Mouse (Mus musculus) CD4-positive, CD25-positive, alpha-beta regulatory T cell, adult 4 months (primary cell): Measurements from ENCODE around the gene Ap4e1. TPM values are rescaled to one million over a fixed set of nuclear protein-coding genes. Genes with fewer than 3 reads are reported as not detected.

Experiments
- ATAC-seq: one replicate; pipeline ENCODE4 v1.8.0; 2017
- polyA plus RNA-seq, 2 experiments: library from polyadenylated mRNA; unstranded; fragments of 100-300 nt; shearing (Covaris generic); gene quantifications; one replicate each; pipeline ENCODE4 v1.2.1; 2017

Ap4e1 gene
- 10 to 100 TPM; 11.6 to 16.3 TPM for polyA plus RNA-seq

DNA sequence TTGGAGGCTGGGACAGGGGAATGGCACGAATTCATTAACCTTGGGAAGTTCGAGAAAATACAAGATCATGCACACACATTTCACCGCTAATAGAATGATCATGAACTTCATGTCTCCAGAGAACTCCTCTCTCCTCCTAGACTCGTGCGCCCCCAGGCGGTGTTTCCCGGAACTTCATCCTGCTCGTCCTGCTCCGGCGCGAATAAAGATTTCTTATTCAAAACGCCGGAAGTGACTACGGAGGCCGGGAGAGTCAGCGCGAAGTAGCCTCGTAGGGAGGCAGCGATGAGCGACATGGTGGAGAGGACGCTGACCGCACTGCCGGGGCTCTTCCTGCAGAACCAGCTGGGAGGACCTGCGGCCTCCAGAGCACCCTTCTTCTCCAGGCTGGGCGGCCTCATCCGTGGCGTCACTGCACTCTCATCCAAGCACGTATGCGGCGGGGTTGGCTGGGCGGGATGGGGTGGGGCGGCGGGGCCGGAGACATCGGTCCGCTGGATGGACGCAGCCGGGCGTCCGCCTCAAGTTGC is at the start of gene Ap4e1:
Gene Ap4e1 (plus strand): TSS at position 249 of the 530 bp plus-strand sequence.
- peak; percentile 87 for ATAC-seq

DNA sequence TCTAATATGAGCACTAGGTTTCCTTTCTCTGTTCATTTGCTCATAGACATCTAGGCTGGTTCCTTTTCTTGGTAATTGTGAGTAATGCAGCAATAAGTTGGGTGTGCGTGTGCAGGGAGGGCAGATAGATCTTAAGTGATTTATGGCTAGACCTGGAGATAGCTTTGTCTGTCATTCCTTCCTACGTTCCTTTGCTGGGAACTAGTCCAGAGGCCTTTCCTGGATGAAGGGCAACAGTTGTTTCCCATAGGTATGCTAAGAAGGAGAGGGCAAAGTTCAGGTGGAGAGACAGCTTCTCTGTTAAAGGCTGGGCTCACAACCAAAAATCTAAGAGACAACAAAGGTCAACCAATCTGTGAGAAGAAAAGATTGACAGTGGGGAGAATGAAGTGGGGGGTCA is 46.8 kb upstream of the Ap4e1 start:
- no peak for ATAC-seq

DNA sequence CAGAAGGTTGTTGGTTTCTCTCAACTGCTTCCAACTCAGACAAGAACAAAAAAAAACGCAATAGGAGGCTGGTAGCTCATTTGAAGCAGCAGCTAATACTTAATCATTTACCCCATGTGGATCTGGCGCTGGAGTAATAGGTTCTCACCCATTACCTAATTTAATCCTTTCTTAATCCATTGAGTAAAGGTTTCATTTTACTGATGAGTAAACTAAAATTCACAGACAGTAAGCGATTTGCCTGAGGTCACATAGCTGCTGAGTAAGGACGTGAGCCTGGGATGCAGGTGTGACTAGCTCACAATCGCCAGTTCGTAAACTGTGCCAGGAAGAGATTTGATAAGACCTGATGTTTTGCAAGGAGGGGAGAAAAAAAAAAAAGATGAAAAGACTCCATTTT is 31.1 kb upstream of the Ap4e1 start:
- no peak for ATAC-seq

DNA sequence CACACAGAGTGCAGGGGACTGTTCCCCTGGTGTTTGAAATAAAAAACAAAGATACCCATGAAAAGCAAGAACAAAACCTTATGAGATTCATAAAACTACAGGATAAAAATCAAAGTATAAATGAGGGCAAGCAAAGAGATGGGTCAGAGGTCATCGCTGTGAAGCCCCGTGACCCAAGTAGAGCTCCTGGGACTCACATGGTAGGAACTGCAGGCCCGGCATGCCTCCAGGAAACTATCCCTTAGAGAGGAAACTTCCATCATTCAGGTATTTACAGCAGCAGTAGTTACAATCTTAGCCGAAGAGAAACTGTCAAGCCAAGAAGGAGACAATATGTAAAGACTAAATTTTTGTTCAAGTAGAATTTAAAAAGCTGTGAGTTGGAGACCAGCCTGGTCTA is 25.3 kb upstream of the Ap4e1 start:
- no peak for ATAC-seq

DNA sequence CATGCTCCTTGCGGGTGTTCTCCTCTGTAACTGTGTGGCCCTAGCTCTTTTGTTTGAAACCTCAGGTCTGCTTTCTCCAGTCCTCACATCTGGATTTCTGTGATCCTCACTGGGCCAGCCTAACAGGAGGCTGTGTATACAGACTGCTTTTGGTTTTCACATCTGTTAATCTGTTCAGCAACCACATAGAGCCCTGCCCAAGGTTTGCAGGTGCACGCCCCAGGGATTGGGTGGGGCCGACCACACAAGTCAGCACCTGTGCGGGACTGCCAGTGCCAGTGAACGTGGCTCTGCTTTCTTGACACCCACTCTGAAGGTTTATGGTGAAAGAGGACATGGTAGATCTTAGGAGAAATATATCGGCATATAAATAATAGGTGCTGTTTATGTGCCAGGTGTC is 18.6 kb upstream of the Ap4e1 start:
- no peak for ATAC-seq

DNA sequence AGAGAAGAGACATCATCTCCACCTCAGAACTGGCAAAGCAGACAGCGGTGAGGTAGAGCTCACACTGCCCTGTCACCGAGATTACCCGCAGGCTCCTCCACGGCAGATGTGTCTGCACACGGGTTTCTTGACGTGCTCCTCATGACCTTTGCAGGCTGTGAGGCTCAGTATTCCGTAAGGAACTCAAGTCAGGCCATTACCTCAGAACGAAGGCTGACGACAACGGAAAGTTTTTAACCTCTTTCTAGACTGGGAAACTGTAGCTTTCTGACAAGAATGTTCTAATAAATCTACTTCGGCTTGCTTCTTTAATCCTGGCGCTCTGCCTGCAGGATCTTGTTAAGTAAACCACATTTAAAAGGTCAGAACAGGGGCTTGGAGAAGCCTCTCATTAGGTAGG is 15.8 kb upstream of the Ap4e1 start:
- no peak for ATAC-seq

DNA sequence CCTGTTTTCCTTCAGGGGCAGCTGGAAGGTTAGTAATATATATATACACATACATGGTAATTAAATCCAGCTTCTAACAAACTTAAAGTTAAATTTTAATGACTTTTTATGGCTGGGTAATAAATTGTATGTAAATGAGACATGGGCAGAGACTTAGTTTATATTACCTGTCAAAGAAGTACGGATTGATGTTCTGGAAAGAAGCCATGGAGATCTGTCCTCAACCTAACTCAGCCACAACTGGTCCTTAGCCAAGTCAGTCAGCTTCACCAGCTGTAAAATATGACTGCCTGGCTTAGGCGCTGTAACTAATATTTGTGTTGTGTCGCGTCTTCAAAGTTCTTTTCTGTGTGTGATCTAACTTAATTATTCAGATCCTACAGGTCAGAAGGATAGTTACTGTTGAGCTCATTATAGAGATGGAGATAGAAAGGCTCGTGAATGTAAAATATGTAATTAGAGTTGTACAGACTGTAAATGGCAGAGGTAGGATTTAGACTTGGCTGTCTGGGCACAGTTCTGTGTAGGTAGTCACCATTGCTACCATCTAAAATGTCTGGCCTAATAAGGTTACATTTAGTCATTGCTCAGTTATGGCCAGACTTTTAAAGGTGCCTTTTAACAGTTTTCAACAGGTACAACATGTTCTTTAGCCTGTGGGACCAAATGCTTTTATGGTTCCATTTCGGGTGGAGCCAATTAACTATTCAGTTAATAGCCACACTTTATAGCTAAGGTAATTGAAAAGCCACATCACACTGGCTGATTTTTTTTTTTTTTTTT is 13.9 kb upstream of the Ap4e1 start:
- no peak for ATAC-seq

DNA sequence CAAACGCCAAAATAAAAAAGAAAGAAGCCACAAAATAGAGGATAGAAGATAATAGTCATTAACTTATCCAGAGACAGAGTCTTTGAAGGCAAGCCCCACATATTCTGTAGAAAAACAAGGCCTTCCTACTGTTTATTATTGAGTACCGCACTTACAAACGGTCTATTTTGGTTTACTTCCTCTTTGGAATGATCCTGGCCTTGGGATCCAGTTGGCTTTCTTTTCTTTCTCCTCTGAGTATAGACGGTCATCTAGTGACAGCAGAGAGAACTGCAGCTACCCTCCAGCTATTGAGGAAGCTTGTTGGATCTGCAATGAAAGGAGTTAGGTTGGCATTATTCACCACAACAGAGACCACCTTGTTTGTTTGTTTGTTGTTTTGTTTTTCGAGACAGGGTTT is 11.8 kb upstream of the Ap4e1 start:
- ATAC-seq: no peak

DNA sequence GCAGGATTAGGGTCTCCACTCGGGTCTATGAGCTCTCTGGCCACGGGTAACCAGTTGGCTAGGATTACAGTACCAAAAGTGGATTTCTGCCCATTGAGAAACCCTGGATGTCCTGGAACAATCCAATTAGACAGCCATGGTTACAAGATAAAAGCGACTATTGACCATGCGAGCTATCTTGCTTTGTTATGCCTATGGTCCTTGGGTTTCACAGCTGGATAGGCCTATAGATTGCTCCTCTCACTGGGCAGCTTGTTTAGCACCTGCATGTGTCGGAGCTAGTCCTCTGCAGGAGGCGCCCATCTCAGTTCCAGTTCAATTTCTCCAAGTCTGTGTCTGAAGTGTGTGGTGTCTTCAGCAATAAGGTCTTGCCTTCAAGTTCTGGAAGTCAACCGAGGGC is 10.3 kb upstream of the Ap4e1 start:
- ATAC-seq: no peak

DNA sequence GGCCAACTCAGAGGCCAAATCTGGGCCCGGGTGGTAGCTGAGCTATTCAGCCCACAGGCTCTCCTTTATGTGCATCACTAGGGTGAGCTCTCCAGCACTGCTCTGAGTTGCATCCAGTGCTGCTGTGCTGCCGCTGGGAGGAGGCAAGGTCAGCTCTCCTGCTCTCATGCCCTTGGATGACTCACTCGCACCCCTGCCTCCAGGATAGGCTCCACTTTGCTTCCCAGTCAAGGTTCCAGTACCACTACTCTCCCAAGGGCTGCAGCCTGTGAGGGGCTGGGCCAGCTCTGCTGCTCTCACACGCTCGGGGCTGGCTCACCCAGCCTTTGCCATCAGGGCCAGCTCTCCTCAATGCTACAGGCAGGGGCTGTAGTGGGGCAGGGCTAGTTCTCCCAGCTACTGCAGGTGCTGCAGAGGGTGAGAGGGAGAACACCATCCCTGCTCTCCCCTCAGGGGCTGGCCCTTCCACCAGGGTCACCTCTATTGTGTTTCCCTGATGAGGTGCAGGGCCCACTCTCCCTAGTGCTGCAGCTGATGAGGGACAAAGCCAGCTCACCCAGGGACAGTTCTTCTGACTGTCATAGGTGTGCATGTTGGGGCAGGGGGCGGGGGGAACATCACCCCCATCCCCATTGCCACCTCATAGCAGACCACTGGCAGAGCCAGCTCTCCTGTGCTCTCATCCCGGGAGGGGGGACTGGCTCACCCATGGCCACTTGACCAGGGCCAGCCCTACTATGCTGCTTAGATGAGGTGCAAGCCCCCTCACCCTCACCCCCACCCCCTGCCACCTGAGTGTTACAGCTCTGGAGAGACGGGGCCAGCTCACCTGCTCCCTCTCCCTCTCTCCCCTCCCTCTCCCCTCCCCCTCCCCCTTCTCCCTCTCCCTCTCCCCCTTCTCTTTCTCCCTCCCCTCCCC is 7.9 kb upstream of the Ap4e1 start:
- no peak for ATAC-seq

DNA sequence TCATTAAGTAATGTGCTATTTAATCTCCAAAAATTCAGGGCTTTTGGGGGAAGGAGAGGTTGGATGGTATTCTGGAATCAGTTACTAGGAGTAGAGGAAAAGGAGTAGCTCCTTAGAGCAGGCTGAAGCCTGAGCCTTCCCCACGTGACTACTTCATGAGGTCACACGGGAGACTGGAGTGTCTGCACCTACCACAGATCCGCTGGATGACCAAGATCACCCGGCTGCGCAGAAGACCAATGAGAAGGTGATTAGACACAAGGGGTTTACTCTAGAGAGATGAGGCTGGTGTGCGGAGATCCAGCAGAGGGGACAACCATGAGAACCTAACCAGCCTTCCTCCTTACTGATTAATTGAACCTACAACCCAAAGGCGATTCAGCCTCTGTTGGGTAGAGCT is 4.5 kb upstream of the Ap4e1 start:
- no peak for ATAC-seq

DNA sequence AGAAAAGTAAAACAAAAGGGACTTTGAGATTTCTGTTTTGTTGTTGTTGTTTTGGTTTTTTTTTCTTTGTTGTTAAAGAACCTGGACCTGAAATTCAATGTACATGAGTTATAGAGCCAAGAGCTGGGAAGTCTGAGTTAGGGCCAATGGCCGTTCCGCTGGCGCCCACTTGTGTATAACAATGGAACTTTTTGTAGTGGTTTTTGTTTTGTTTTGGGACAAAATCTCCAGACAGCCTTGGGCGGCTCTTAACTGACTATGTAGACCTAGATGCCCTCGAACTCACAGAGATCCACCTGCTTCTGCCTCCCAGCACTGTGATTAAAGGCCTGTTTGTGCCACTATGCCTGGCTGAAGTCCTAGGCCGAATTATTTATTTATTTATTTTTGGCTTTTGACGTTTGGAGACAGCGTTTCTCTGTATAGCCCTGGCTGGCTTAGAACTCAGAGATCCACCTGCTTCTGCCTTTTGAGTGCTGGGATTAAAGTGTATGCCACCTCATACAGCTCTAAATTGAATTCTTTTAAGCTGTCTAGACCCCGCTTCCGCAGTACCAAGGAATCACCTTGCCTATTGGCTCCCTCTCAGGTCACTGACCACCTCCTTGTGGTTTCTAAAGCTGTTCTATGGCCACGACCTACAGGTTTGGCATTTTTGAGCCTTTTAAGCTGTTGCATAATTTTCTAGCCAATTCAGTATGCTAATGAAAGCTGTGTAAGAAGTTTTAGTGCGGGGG is 1.7 kb upstream of the Ap4e1 start:
- ATAC-seq: peak; percentile 66

DNA sequence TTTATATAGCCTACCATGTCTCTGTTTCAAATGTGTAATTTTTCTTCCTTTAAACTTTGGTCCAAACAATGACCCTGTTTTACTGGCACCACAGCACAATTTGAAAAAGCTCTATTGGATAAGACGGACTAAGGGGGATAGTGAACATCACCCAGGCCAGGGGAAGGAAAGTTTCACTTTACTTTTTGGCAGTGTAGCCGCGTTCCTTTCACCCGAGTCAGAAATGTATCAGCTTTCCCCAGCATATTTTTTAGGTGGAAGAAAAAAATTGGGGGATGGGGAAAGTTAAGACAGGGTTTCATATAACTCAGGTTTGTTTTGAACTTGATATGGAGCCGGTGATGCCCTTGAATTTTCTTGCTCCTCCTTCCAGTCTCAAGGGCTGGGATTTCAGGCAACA is 1.0 kb upstream of the Ap4e1 start:
- ATAC-seq: no peak

DNA sequence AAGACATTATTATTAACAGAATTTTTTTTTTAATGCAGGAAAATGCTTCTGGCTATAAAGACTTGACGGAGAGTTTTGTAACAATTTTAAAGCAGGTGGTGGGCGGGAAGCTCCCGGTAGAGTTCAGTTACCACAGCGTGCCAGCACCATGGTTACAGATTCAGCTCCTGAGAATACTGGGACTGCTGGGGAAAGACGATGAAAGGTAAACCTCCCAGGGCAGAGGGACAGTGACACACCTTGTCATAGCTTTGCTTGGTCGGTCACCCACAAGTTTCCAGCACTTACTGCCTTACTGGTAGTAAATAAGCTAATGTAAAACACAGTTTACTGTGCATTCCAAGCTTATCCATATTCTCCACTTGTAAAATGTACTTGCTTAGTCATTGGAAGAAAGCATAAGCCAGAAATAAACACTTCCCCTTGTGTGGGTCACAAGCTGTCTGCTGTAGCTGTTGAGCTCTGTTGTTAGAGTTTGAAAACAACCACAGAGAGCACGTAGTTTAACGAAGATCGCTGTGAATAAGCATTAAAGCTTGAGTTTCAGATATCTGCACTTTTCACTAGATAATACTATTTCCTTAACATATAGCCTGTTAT is 26.6 kb downstream of the Ap4e1 start:
- ATAC-seq: no peak

DNA sequence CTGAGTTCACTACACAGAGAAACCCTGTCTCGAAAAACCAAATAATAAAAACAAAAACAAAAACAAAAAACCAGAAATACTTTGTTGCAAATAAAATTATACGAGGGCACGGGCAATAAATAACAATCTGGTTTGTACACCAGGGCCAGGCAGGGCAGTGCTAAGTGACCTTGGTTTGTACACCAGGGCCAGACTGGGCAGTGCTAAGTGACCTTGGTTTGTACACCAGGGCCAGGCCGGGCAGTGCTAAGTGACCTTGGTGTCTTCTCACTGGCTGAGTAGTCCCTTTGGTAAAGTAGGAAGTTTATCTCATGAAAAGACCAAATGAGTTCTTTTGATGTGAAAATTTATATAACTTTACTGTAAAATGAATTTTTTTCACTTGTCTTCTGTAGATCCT is 28.8 kb downstream of the Ap4e1 start:
- ATAC-seq: no peak

DNA sequence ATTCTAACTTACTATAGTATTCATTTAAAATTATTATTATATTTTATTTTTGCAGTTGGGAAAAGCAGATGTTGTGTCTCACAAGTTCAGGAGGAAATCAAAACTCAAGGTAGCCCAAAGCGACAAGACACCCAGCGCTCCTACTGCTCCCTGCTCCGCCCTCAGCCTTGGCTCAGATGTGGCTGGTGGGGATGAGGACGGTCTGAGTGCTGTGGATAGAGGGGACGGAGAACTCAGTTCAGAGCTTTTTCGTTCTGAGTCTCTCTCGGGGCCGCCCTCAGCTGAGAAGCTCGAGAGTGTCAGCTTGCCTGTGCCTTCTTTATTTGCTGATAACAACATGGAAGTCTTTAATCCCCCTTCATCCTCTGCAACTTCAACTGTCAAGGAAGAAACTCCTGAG is 53.0 kb downstream of the Ap4e1 start:
- no peak for ATAC-seq

DNA sequence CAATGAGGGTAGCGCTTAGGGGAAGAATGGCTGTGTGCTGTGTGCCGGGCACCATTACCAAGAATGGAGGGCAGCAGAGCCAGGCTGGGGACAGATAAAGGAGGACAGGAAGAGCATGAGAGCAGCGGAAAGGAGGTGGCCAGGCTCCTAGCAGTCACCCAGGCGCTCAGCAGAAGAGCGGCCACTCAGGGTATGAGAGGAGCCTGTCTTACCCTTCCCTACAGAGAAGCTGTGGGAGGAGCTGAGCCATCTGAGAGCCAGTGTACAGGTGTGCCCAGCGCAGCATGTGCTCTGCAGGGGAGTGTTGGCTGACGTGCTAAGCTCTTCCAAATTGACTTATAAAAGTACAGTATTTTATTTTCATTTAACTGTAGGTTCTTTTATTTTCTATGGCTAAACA is 60.3 kb downstream of the Ap4e1 start:
- no peak for ATAC-seq

DNA sequence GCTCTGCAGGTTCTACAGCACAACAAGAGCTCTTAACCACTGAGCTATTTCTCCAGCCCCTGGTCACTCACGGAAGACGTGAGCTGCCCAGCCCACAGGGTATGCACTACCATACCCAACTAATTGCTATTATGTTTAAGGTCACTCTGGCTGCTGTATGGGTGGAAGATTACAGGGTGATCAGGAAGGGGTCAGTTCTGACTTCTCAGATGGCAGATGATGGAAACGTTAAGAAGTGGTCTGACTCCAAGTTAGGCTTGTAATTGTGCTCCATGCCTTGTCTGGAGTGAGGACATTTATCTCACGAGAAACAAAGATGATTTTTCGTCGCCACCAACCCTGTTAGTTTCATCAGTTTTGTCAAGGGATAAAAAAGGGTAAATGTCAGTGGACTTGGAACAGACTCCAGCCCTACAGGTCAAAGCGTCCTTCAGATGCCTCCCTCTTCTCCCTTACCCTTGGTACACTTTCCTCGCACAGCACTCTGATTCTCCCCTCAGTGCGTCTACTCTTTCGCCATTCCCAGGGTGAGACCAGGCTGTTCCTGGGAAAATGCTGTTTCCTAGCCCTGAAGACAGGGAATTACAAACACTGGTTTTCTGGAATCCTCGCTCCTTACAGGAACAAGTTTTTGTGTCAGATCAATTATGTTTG is 61.4 kb downstream of the Ap4e1 start:
- ATAC-seq: no peak

DNA sequence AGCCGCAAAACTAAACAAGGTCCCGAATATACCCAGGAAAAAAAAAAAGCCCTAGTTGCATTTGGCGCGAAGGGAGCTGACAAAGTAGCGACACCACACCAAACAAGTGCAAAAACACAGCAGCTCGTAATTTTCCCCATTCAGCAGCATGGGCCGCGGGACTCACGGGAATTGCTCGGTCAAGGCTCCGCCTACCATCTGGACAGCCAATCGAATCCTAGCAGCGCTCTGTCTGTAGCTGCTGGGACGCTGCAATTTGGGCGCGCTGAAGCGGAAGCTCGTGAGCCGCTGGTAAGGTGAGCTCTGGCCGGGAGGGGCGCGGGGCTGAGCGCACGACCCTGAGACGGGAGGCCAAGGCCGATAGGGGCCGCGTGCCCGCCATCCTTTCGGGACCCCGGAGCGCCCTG is 61.9 kb downstream of the Ap4e1 start, which contains the start of gene Blvra:
Gene Blvra (plus strand): TSS at position 231 of the 407 bp plus-strand sequence.
- peak; percentile 100 for ATAC-seq

DNA sequence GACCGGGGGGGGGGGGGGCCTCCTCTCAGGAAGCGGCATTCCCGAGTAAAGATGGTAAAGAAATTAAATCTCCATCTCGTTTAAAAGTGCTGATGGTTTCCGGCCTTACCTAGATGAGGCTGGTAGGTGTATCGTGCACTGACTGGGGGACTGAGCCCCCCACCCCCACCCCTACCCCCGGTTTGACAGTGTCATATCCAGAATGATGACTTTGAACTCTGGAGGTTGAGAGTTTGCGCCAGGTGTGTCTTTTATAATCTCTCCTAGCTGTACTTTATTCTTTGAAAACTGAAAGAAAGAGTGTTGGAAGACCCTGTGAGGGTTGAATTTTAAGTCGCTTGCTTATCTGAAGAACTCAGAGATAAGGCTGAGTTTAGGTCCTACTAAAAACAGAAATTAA is 62.4 kb downstream of the Ap4e1 start:
- ATAC-seq: peak; percentile 13

DNA sequence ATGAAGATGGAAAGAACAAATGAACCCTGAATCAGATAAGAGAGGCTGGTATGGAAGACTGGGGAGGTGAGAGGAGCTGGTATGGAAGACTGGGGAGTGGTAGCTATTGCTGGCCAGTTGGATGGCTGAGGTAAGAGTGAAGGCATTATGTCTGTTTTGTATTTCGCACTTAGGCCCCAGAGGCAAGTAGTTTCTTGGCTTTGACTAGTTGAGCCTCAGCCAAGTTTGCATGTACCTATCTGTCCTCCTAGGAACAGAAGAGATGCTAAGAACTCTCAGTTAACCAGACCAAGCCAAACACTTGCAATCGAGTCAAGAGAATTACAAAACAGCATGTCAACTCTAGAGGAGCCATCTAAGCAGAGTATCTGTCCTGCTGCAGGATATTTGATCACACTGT is 65.6 kb downstream of the Ap4e1 start:
- ATAC-seq: no peak

DNA sequence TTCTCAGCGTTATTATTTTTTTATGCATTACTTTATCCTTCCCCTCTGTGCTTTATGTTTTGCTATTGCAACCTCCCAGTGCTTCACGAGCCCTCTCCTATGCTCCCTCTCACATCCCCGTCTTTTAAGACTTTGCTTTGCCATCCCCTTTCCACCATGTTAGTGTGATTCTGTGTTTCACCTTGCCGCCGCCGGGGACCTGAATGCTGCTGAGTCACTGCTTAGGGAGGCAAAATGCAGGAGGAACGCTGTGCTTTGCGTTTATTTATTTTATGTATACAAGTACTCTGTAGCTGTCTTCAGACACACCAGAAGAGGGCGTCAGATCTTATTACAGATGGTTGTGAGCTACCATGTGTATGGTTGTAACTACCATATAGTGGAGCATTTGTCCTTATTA is 69.1 kb downstream of the Ap4e1 start:
- no peak for ATAC-seq
